Comparison of ENCODE assay signal across 10 mouse cellular contexts in the genomic region with DNA sequence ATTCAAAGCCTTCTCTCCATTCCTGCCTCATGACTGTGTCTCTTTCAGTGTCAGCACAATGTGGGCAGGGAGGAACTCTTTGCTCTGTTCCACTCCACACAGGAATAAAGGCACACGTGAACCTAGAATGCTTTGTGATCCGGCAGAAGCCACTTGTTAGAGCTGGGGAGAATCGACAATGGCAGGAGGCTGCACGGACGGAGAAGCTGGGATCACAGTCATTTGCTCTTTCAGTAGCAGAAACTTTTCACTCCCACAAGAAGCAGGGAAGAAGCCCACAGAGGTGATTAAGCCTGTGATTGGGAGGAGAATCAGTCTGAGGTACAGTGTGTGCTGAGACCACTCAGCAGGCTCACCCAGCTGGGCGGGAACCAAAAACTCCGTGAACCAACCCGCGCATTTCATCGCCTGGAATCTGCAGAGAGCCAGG.
A peak's percentile ranks its signal among the peaks of the same experiment; 100 is the strongest.
DNase-seq lines count a peak whose midpoint lies in the region; ATAC-seq and TF ChIP-seq lines count a peak whose summit lies in the region.
"Had no signal": no experiment of that assay in that cellular context is flagged by ENCODE, and none has a peak within 500 bp of the region (broad histone marks: within the 10 kb centered on the region; RNA-seq: fewer than 3 reads in every experiment).

No protein-coding gene starts in this region.

- H3K27ac ChIP-seq in kidney, embryonic 16.5 days (ENCODE audit: low read length) = no peak overlapping the region
- H3K27ac ChIP-seq in embryonic facial prominence, embryonic 15.5 days (replicated peaks) = no peak overlapping the region
- no peak overlapping the region for H3K27ac ChIP-seq in left cerebral cortex, adult 2 months
- H3K27ac ChIP-seq: liver, embryonic 15.5 days had no signal

- no peak for DNase-seq in kidney, adult 11 months
- peak in 1 of 2 experiments; percentile 14 for DNase-seq in left cerebral cortex, adult 2 months (ENCODE audit: extremely low spot score in 1 of 2, low spot score in 2 of 2)
- peak; percentile 38 for DNase-seq in retina, embryonic 14.5 days (ENCODE audit: low spot score)
- no peak for DNase-seq in thymus, postnatal 10 days (ENCODE audit: low spot score in 2 of 2)
- DNase-seq in kidney, adult 18-20 months = no peak
- DNase-seq: cerebellum, postnatal 36 days had no signal

- no peaks in the 10 kb centered on the region for H3K4me1 ChIP-seq in kidney, embryonic 16.5 days (ENCODE audit: insufficient read depth, low read length)
- 0 out of 2 replicates have a peak, but pooled peaks cover 4% of the 10 kb centered on the region for H3K4me1 ChIP-seq in embryonic facial prominence, embryonic 15.5 days
- H3K4me1 ChIP-seq: liver, embryonic 15.5 days had no signal

- no peaks in the 10 kb centered on the region for H3K36me3 ChIP-seq in kidney, embryonic 16.5 days (ENCODE audit: insufficient read depth, low read length)
- no peaks in the 10 kb centered on the region for H3K36me3 ChIP-seq in embryonic facial prominence, embryonic 15.5 days
- H3K36me3 ChIP-seq: liver, embryonic 15.5 days had no signal

- 0 out of 2 replicates have a peak overlapping the region, but pooled peaks have one; percentile 19 for H3K9ac ChIP-seq in kidney, embryonic 16.5 days (replicated peaks; ENCODE audit: low read length)
- H3K9ac ChIP-seq in embryonic facial prominence, embryonic 15.5 days = no peak overlapping the region
- H3K9ac ChIP-seq: liver, embryonic 15.5 days had no signal

- H3K4me3 ChIP-seq in kidney, embryonic 16.5 days (ENCODE audit: low read length) = 0 out of 2 replicates have a peak overlapping the region, but pooled peaks have one; percentile 7
- no peak overlapping the region for H3K4me3 ChIP-seq in embryonic facial prominence, embryonic 15.5 days (replicated peaks)
- peak overlapping the region; percentile 22; the same call in 1 of the 2 replicates for H3K4me3 ChIP-seq in left cerebral cortex, adult 2 months
- H3K4me3 ChIP-seq: liver, embryonic 15.5 days had no signal

- TF ChIP-seq CTCF in left cerebral cortex, adult 2 months (IDR thresholded peaks at IDR 0.05) = no peak

- H3K27me3 ChIP-seq in kidney, embryonic 16.5 days (ENCODE audit: insufficient read depth, low read length) = no peaks in the 10 kb centered on the region
- H3K27me3 ChIP-seq in embryonic facial prominence, embryonic 15.5 days = no peaks in the 10 kb centered on the region
- H3K27me3 ChIP-seq: liver, embryonic 15.5 days had no signal

- no peak for ATAC-seq in kidney, embryonic 16.5 days (ENCODE audit: low FRiP score, low TSS enrichment)
- ATAC-seq in embryonic facial prominence, embryonic 15.5 days (ENCODE audit: insufficient number of reproducible peaks, low FRiP score, low TSS enrichment, low read depth) = no peak
- ATAC-seq in monocyte, adult 5-6 weeks (replicated peaks; ENCODE audit: insufficient number of reproducible peaks, low FRiP score, low TSS enrichment, poor library complexity, severe bottlenecking) = no peak

- peak overlapping the region; percentile 47 for H3K4me2 ChIP-seq in kidney, embryonic 16.5 days (replicated peaks; ENCODE audit: low read depth, low read length)
- peak overlapping the region; percentile 21; the same call in 1 of the 2 replicates for H3K4me2 ChIP-seq in embryonic facial prominence, embryonic 15.5 days (replicated peaks)
- H3K4me2 ChIP-seq: liver, embryonic 15.5 days had no signal

- intact Hi-C loops in left cerebral cortex, adult 2 months (cut with DNase I) = no loop called here

- 22% methylated on average over 10 of the region's 10 CpGs for WGBS in kidney, embryonic 16.5 days
- 15% methylated on average over 10 of the region's 10 CpGs for WGBS in embryonic facial prominence, embryonic 15.5 days

- H3K9me3 ChIP-seq in kidney, embryonic 16.5 days (ENCODE audit: low read length) = no peaks in the 10 kb centered on the region
- no peaks in the 10 kb centered on the region for H3K9me3 ChIP-seq in embryonic facial prominence, embryonic 15.5 days (replicated peaks)
- H3K9me3 ChIP-seq: liver, embryonic 15.5 days had no signal
